Mouse (Mus musculus) testis, adult 2 months (tissue): ENCODE data around the gene Ulk4.

ENCODE experiments used
- CTCF ChIP-seq: fragments of 200-500 bp; IDR thresholded peaks from 2 replicates; pipeline ENCODE4 v1.5.1; 2012; ENCODE audit warnings: low read depth, mild to moderate bottlenecking, inconsistent platforms, low read length, moderate library complexity; ENCODE audit not compliant: control insufficient read depth, insufficient read depth, insufficient replicate concordance
- POLR2A ChIP-seq: fragments of 200-500 bp; IDR thresholded peaks from 2 replicates; pipeline ENCODE4 v1.6.1; 2012; ENCODE audit warnings: low read depth, mild to moderate bottlenecking, inconsistent platforms, low read length, moderate library complexity; ENCODE audit not compliant: control insufficient read depth

- no peak for TF ChIP-seq POLR2A
- TF ChIP-seq CTCF: peak; percentile 85; the same call in 1 of the 2 replicates
These were observed 61.5 kb downstream of the Ulk4 start for GRCm38 (mm10) chr9:121215349-121216000.
